Mouse (Mus musculus) lung, adult 2 months (tissue): ENCODE measurements around the gene Adcy1.

ENCODE experiments used
- CTCF ChIP-seq: fragments of 200-500 bp; IDR thresholded peaks from 2 replicates; pipeline ENCODE4 v1.5.1; 2011; ENCODE audit warnings: mild to moderate bottlenecking, low read length, control low read depth; ENCODE audit not compliant: insufficient read depth
- POLR2A ChIP-seq: fragments of 200-500 bp; IDR thresholded peaks from 2 replicates; pipeline ENCODE4 v1.6.1; 2011; ENCODE audit warnings: low read depth, mild to moderate bottlenecking, control low read depth, low read length, borderline replicate concordance; ENCODE audit errors: extremely low read depth

DNA sequence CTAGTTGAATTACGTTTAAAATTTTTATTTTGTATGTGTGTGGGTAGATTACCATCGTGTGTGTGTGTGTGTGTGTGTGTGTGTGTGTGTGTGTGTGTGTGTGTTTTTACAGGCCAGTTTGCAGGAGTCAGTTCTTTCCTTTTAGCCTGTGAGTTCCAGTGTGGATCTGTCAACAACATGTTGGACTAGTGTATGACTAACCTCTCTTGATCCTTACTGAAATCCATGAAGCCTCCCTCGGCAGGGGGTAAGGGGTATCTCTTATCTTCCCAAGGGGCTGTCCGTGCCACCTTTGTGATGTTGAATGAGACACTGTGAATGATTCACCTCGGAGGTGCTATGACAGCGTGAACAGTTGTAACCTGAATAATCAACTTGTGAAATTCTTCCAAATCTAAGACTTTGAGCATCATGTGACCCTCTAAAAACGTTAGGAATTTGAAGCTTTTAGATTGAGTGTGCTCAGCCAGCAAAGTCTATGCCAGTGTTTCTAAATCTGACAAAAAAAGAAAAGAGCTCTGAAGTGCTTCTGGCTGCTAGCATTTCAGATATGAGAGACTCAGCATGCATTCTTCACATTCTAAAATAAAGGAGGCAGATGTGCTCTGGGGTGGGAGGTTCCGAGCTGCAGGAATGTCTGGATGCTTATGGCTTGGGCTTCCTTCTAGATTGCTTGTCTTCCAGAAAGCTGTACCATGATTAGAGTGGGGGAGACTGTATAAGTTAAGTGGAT lies 66.2 kb downstream of the Adcy1 start:
- TF ChIP-seq POLR2A, result no peak
- no peak for TF ChIP-seq CTCF
